Mouse (Mus musculus) kidney, postnatal 10 days (tissue): ENCODE data around the gene Rsf1.

Experiments used
- DNase-seq: peaks from one replicate; pipeline ENCODE4 v3.0.0; 2021; ENCODE audit warnings: mixed read lengths

Rsf1 gene

GRCm38 (mm10) chr7:97579067-97579975 lies at the start of gene Rsf1, which contains the start of gene Aamdc:
Gene Rsf1, plus strand, starts transcription at chr7:97579889.
Gene Aamdc, minus strand, starts transcription at chr7:97579497.
- peak; percentile 98 for DNase-seq

GRCm38 (mm10) chr7:97535531-97535930 lies 44.2 kb upstream of the Rsf1 start:
- no peak for DNase-seq

- no peak for DNase-seq
Measured at GRCm38 (mm10) chr7:97536571-97536970, 43.1 kb upstream of the Rsf1 start.

- DNase-seq = no peak
Measured at GRCm38 (mm10) chr7:97546462-97546861, 33.2 kb upstream of the Rsf1 start.

GRCm38 (mm10) chr7:97549301-97549700 lies 30.4 kb upstream of the Rsf1 start:
- no peak for DNase-seq

- DNase-seq = no peak
Measured at GRCm38 (mm10) chr7:97550673-97551072, 29.0 kb upstream of the Rsf1 start.

- no peak for DNase-seq
Measured at GRCm38 (mm10) chr7:97563576-97563975, 16.1 kb upstream of the Rsf1 start.

- DNase-seq = no peak
Measured at GRCm38 (mm10) chr7:97569372-97569771, 10.3 kb upstream of the Rsf1 start.

- peak; percentile 25 for DNase-seq
Measured at GRCm38 (mm10) chr7:97570389-97570788, 9.3 kb upstream of the Rsf1 start.

GRCm38 (mm10) chr7:97578361-97579066 lies 1.2 kb upstream of the Rsf1 start:
- DNase-seq = peak; percentile 62

- peak; percentile 66 for DNase-seq
Measured at GRCm38 (mm10) chr7:97579976-97580842, 520 bp downstream of the Rsf1 start.

GRCm38 (mm10) chr7:97580843-97581214 lies 1.1 kb downstream of the Rsf1 start:
- peak; percentile 90 for DNase-seq

- DNase-seq = no peak
Measured at GRCm38 (mm10) chr7:97588506-97588905, 8.8 kb downstream of the Rsf1 start.

- DNase-seq = no peak
Measured at GRCm38 (mm10) chr7:97590488-97590887, 10.8 kb downstream of the Rsf1 start.

- no peak for DNase-seq
Measured at GRCm38 (mm10) chr7:97591336-97591735, 11.6 kb downstream of the Rsf1 start.

GRCm38 (mm10) chr7:97592396-97592795 lies 12.7 kb downstream of the Rsf1 start:
- no peak for DNase-seq

GRCm38 (mm10) chr7:97593535-97593934 lies 13.8 kb downstream of the Rsf1 start:
- no peak for DNase-seq

- DNase-seq = no peak
Measured at GRCm38 (mm10) chr7:97598548-97598947, 18.9 kb downstream of the Rsf1 start.

GRCm38 (mm10) chr7:97621346-97621745 lies 41.7 kb downstream of the Rsf1 start:
- no peak for DNase-seq

- no peak for DNase-seq
Measured at GRCm38 (mm10) chr7:97622676-97623075, 43.0 kb downstream of the Rsf1 start.

GRCm38 (mm10) chr7:97623402-97623801 lies 43.7 kb downstream of the Rsf1 start:
- DNase-seq = no peak

GRCm38 (mm10) chr7:97629351-97629750 lies 49.7 kb downstream of the Rsf1 start:
- no peak for DNase-seq

- DNase-seq = no peak
Measured at GRCm38 (mm10) chr7:97631290-97631689, 51.6 kb downstream of the Rsf1 start.
